Mouse (Mus musculus): ENCODE measurements around the gene Ap5z1. TPM values are rescaled to one million over a fixed set of nuclear protein-coding genes. Genes with fewer than 3 reads are reported as not detected.

Ap5z1 gene
- total RNA-seq (2021): 1 to 10 TPM; 6.4 to 8.1 TPM

- DNase-seq: peak; percentile 94 to 95
- intact Hi-C loops (cut with DNase I): no loop called here
Observed at GRCm38 (mm10) chr5:142463461-142464454, at the start of gene Ap5z1. Gene Ap5z1 (plus strand): TSS chr5:142463944.

GRCm38 (mm10) chr5:142415401-142415800 is 48.3 kb upstream of the Ap5z1 start:
- no peak for DNase-seq
- intact Hi-C loops (cut with DNase I): no loop called here

- DNase-seq: no peak
- intact Hi-C loops (cut with DNase I): no loop called here
Observed at GRCm38 (mm10) chr5:142416070-142416775, 47.5 kb upstream of the Ap5z1 start.

GRCm38 (mm10) chr5:142417104-142417503 is 46.6 kb upstream of the Ap5z1 start:
- intact Hi-C loops (cut with DNase I): no loop called here
- DNase-seq: no peak

- intact Hi-C loops (cut with DNase I): no loop called here
- no peak for DNase-seq
Observed at GRCm38 (mm10) chr5:142417876-142418275, 45.9 kb upstream of the Ap5z1 start.

- DNase-seq: no peak
- intact Hi-C loops (cut with DNase I): no loop called here
Observed at GRCm38 (mm10) chr5:142418419-142418818, 45.3 kb upstream of the Ap5z1 start.

- intact Hi-C loops (cut with DNase I): no loop called here
- no peak for DNase-seq
Observed at GRCm38 (mm10) chr5:142420317-142420716, 43.4 kb upstream of the Ap5z1 start.

- no peak for DNase-seq
- intact Hi-C loops (cut with DNase I): no loop called here
Observed at GRCm38 (mm10) chr5:142420920-142421319, 42.8 kb upstream of the Ap5z1 start.

- DNase-seq: no peak
- intact Hi-C loops (cut with DNase I): no loop called here
Observed at GRCm38 (mm10) chr5:142421886-142422285, 41.9 kb upstream of the Ap5z1 start.

GRCm38 (mm10) chr5:142423141-142423540 is 40.6 kb upstream of the Ap5z1 start:
- DNase-seq: no peak
- intact Hi-C loops (cut with DNase I): no loop called here

- intact Hi-C loops (cut with DNase I): no loop called here
- no peak for DNase-seq
Observed at GRCm38 (mm10) chr5:142423701-142424100, 40.0 kb upstream of the Ap5z1 start.

- intact Hi-C loops (cut with DNase I): no loop called here
- DNase-seq: peak; percentile 86 to 89
Observed at GRCm38 (mm10) chr5:142424627-142425349, 39.0 kb upstream of the Ap5z1 start.

GRCm38 (mm10) chr5:142426476-142426875 is 37.3 kb upstream of the Ap5z1 start:
- intact Hi-C loops (cut with DNase I): no loop called here
- no peak for DNase-seq

- no peak for DNase-seq
Observed at GRCm38 (mm10) chr5:142427876-142428275, 35.9 kb upstream of the Ap5z1 start.

GRCm38 (mm10) chr5:142428691-142429090 is 35.1 kb upstream of the Ap5z1 start:
- DNase-seq: no peak
- intact Hi-C loops (cut with DNase I): no loop called here

More at GRCm38 (mm10) chr5:142427876-142428275, 35.9 kb upstream of the Ap5z1 start:
- intact Hi-C loops (cut with DNase I): no loop called here

- intact Hi-C loops (cut with DNase I): no loop called here
- DNase-seq: no peak
Observed at GRCm38 (mm10) chr5:142431029-142431428, 32.7 kb upstream of the Ap5z1 start.

- intact Hi-C loops (cut with DNase I): no loop called here
- no peak for DNase-seq
Observed at GRCm38 (mm10) chr5:142431811-142432434, 31.8 kb upstream of the Ap5z1 start.

GRCm38 (mm10) chr5:142432695-142433094 is 31.0 kb upstream of the Ap5z1 start:
- intact Hi-C loops (cut with DNase I): no loop called here
- no peak for DNase-seq

- DNase-seq: no peak
- intact Hi-C loops (cut with DNase I): no loop called here
Observed at GRCm38 (mm10) chr5:142434052-142434451, 29.7 kb upstream of the Ap5z1 start.

GRCm38 (mm10) chr5:142435736-142436135 is 28.0 kb upstream of the Ap5z1 start:
- intact Hi-C loops (cut with DNase I): no loop called here
- DNase-seq: no peak

All from heart, postnatal 10 days (tissue).